ENCODE assay signal across 23 mouse cellular contexts in the genomic region with DNA sequence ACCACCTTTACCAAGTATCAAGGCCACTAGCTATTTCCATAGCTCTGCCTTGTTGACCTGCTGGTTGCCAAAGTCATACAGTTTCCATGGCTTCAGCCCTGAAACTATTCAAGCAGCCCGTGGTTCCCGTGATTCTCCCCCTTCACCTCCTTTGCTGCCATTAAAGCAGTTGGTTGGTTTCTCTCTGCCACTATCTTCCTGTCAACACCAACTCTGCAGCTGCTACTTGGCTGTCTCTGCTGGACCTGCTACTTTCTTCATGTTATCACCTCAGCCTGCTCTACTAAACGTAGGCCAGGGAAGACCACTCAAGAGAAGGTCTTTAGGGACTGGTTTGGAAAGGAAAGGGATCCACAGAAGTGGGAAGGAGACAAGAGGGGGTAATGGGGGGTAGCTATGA. TPM values are rescaled to one million over a fixed set of nuclear protein-coding genes. Genes with fewer than 3 reads are reported as not detected.
DNase-seq lines count a peak whose midpoint lies in the region; ATAC-seq and TF ChIP-seq lines count a peak whose summit lies in the region.
"Had no signal": no experiment of that assay in that cellular context is flagged by ENCODE, and none has a peak within 500 bp of the region (broad histone marks: within the 10 kb centered on the region; RNA-seq: fewer than 3 reads in every experiment).

No protein-coding gene starts in this region.

- no peak for TF ChIP-seq CTCF in heart, postnatal 0 days (IDR thresholded peaks at IDR 0.05; ENCODE audit: low read depth)

- peak; percentile 46; the same call in 1 of the 2 replicates for ATAC-seq in heart, embryonic 13.5 days (ENCODE audit: extremely low read depth, insufficient number of reproducible peaks, low FRiP score, low TSS enrichment)
- ATAC-seq in heart, postnatal 0 days (ENCODE audit: insufficient read depth, low read depth), result peak; percentile 91
- ATAC-seq in midbrain, embryonic 13.5 days, result no peak
- ATAC-seq: CD4-positive, CD25-positive, alpha-beta regulatory T cell, adult 4 months; hindbrain, embryonic 16.5 days had no signal

- intact Hi-C loops in heart, postnatal 25 days (cut with DNase I), result loop anchor here (5.0 kb wide), 1 partner anchor 52 kb away; no protein-coding TSS in a partner anchor
- intact Hi-C loops in gastrocnemius, postnatal 14 days (cut with DNase I; ENCODE audit: low total_unique reads), result no loop called here

- DNase-seq in heart, adult 11 months, result peak; percentile 91
- no peak for DNase-seq in heart, postnatal 25 days (ENCODE audit: low spot score)
- peak; percentile 12 to 30 for DNase-seq in heart, adult 9 months (ENCODE audit: low spot score in 2 of 2)
- peak; percentile 89 for DNase-seq in heart, postnatal 0 days (ENCODE audit: low spot score)
- DNase-seq in gastrocnemius, postnatal 14 days, result no peak
- DNase-seq in Muller cell, postnatal 12 days (ENCODE audit: inconsistent ontology term), result no peak
- DNase-seq: adrenal gland, postnatal 14 days; B cell, adult 2 months; cerebellum, adult 11-12 months; cerebellum, adult 9-10 months; cerebellum, postnatal 25 days; gastrocnemius, adult 2 months; gastrocnemius, postnatal 36 days; kidney, adult 11 months; kidney, adult 9 months had no signal

- no peak overlapping the region for H3K4me3 ChIP-seq in heart, embryonic 13.5 days
- H3K4me3 ChIP-seq in heart, postnatal 0 days (ENCODE audit: low read depth, low read length), result no peak overlapping the region
- no peak overlapping the region for H3K4me3 ChIP-seq in midbrain, embryonic 13.5 days (replicated peaks)
- H3K4me3 ChIP-seq: embryonic facial prominence, embryonic 12.5 days; forebrain, embryonic 12.5 days; gastrocnemius, adult 2 months; hindbrain, embryonic 12.5 days had no signal

- no peaks in the 10 kb centered on the region for H3K36me3 ChIP-seq in heart, embryonic 13.5 days
- H3K36me3 ChIP-seq in heart, postnatal 0 days (replicated peaks; ENCODE audit: control insufficient read depth, insufficient read depth, low read length), result no peaks in the 10 kb centered on the region
- no peaks in the 10 kb centered on the region for H3K36me3 ChIP-seq in midbrain, embryonic 13.5 days
- H3K36me3 ChIP-seq: embryonic facial prominence, embryonic 12.5 days; forebrain, embryonic 12.5 days; G1E; hindbrain, embryonic 12.5 days had no signal

- WGBS in heart, embryonic 13.5 days, result 26% methylated on average over 3 of the region's 3 CpGs
- 10% methylated on average over 3 of the region's 3 CpGs for WGBS in heart, postnatal 0 days
- 84% methylated on average over 3 of the region's 3 CpGs for WGBS in midbrain, embryonic 13.5 days

- no peak overlapping the region for H3K9ac ChIP-seq in heart, embryonic 13.5 days
- H3K9ac ChIP-seq in heart, postnatal 0 days (replicated peaks; ENCODE audit: low read depth, low read length), result no peak overlapping the region
- no peak overlapping the region for H3K9ac ChIP-seq in midbrain, embryonic 13.5 days (replicated peaks)
- H3K9ac ChIP-seq: embryonic facial prominence, embryonic 12.5 days; forebrain, embryonic 12.5 days; hindbrain, embryonic 12.5 days had no signal

- H3K9me3 ChIP-seq in heart, embryonic 13.5 days, result no peaks in the 10 kb centered on the region; the same call in 1 of the 2 replicates
- no peaks in the 10 kb centered on the region for H3K9me3 ChIP-seq in heart, postnatal 0 days (replicated peaks; ENCODE audit: control insufficient read depth, low read length)
- H3K9me3 ChIP-seq in midbrain, embryonic 13.5 days, result no peaks in the 10 kb centered on the region
- H3K9me3 ChIP-seq: embryonic facial prominence, embryonic 12.5 days; forebrain, embryonic 12.5 days; G1E; hindbrain, embryonic 12.5 days had no signal

- TF ChIP-seq EP300 in heart, postnatal 0 days (IDR thresholded peaks at IDR 0.05; ENCODE audit: low read depth), result peak; percentile 92

- peaks cover 12% of the 10 kb centered on the region for H3K4me1 ChIP-seq in heart, embryonic 13.5 days
- peaks cover 8% of the 10 kb centered on the region for H3K4me1 ChIP-seq in heart, postnatal 0 days (ENCODE audit: control insufficient read depth, insufficient read depth)
- no peaks in the 10 kb centered on the region for H3K4me1 ChIP-seq in midbrain, embryonic 13.5 days (replicated peaks)
- H3K4me1 ChIP-seq: embryonic facial prominence, embryonic 12.5 days; forebrain, embryonic 12.5 days; hindbrain, embryonic 12.5 days had no signal

- H3K4me2 ChIP-seq in heart, embryonic 13.5 days, result no peak overlapping the region
- H3K4me2 ChIP-seq in heart, postnatal 0 days (ENCODE audit: low read depth, low read length), result peak overlapping the region; percentile 12; the same call in 1 of the 2 replicates
- no peak overlapping the region for H3K4me2 ChIP-seq in midbrain, embryonic 13.5 days (replicated peaks)
- H3K4me2 ChIP-seq: embryonic facial prominence, embryonic 12.5 days; forebrain, embryonic 12.5 days; hindbrain, embryonic 12.5 days had no signal

- H3K27ac ChIP-seq in heart, embryonic 13.5 days (replicated peaks), result 0 out of 2 replicates have a peak overlapping the region, but pooled peaks have one; percentile 34
- peak overlapping the region; percentile 49; the same call in 1 of the 2 replicates for H3K27ac ChIP-seq in heart, postnatal 0 days (ENCODE audit: low read depth)
- H3K27ac ChIP-seq in midbrain, embryonic 13.5 days, result no peak overlapping the region
- H3K27ac ChIP-seq: embryonic facial prominence, embryonic 12.5 days; forebrain, embryonic 12.5 days; gastrocnemius, adult 2 months; hindbrain, embryonic 12.5 days had no signal

- H3K27me3 ChIP-seq in heart, embryonic 13.5 days (replicated peaks), result peaks cover 38% of the 10 kb centered on the region; the same call in 1 of the 2 replicates
- H3K27me3 ChIP-seq in heart, postnatal 0 days (ENCODE audit: control insufficient read depth, insufficient read depth, low read length), result no peaks in the 10 kb centered on the region
- H3K27me3 ChIP-seq in midbrain, embryonic 13.5 days, result no peaks in the 10 kb centered on the region
- H3K27me3 ChIP-seq: embryonic facial prominence, embryonic 12.5 days; forebrain, embryonic 12.5 days; hindbrain, embryonic 12.5 days had no signal

RNA-seq across cellular contexts. Expression of gene Nampt, which starts 30.3 kb away (rescaled TPM):
- 10 to 100 TPM; 88.4 to 94.6 TPM for total RNA-seq in heart, postnatal 25 days (2021)
- 15.2 and 17.3 TPM in 2 replicates for polyA plus RNA-seq in heart, embryonic 13.5 days (2015; fragmentation: Nextera tagmentation; extraction: Ambion mirVana)
- 21.9 and 22.2 TPM in 2 replicates for total RNA-seq in heart, postnatal 0 days (2014; rRNA removed; ENCODE audit: low replicate concordance)
- 13.7 and 15.5 TPM in 2 replicates for polyA plus RNA-seq in heart, postnatal 0 days (2015; fragmentation: Nextera tagmentation; extraction: Ambion mirVana)
- 10 to 100 TPM; 43.0 to 43.3 TPM for total RNA-seq in gastrocnemius, postnatal 14 days (2021)
- 30.6 and 36.4 TPM in 2 replicates for polyA plus RNA-seq in midbrain, embryonic 13.5 days (2015; fragmentation: Nextera tagmentation; extraction: Ambion mirVana)

Comparison
In these comparisons a context has a peak if more than half of its experiments do, and no peak if none do; other contexts are left out.
1. DNase-seq: peak in heart, adult 11 months (single experiment), heart, adult 9 months (2 of 2) and heart, postnatal 0 days (single experiment); none in heart, postnatal 25 days (single experiment), gastrocnemius, postnatal 14 days (single experiment) and Muller cell, postnatal 12 days (single experiment).